Mouse (Mus musculus) forebrain, embryonic 13.5 days (tissue): ENCODE measurements around the gene Ripor3. TPM values are rescaled to one million over a fixed set of nuclear protein-coding genes. Genes with fewer than 3 reads are reported as not detected.

Source experiments
- ATAC-seq: fragments of 200-750 bp; cut with Nextera tagmentation; 2 replicates; pipeline ENCODE4 v1.8.0; 2017
- H3K27ac ChIP-seq: fragments of 300-500 bp; sonication (generic); 2 replicates; pipeline ENCODE4 v1.5.1; 2015; ENCODE audit warnings: inconsistent platforms, mild to moderate bottlenecking, moderate library complexity
- H3K27me3 ChIP-seq: fragments of 300-500 bp; sonication (generic); 2 replicates; pipeline ENCODE4 v1.6.1; 2015; ENCODE audit warnings: mild to moderate bottlenecking, inconsistent platforms
- H3K36me3 ChIP-seq: fragments of 300-500 bp; sonication (generic); 2 replicates; pipeline ENCODE4 v1.6.1; 2015; ENCODE audit warnings: mild to moderate bottlenecking, inconsistent platforms; ENCODE audit not compliant: poor library complexity, severe bottlenecking
- H3K4me1 ChIP-seq: fragments of 300-500 bp; sonication (generic); 2 replicates; pipeline ENCODE4 v1.6.1; 2015; ENCODE audit warnings: inconsistent platforms
- H3K4me2 ChIP-seq: fragments of 300-500 bp; sonication (generic); 2 replicates; pipeline ENCODE4 v1.6.1; 2015; ENCODE audit warnings: inconsistent platforms, mild to moderate bottlenecking, moderate library complexity
- H3K4me3 ChIP-seq: fragments of 300-500 bp; sonication (generic); 2 replicates; pipeline ENCODE4 v1.5.1; 2015; ENCODE audit warnings: mild to moderate bottlenecking, inconsistent platforms
- H3K9ac ChIP-seq: fragments of 300-500 bp; sonication (generic); 2 replicates; pipeline ENCODE4 v1.6.1; 2015; ENCODE audit warnings: mild to moderate bottlenecking, inconsistent platforms
- H3K9me3 ChIP-seq: fragments of 300-500 bp; sonication (generic); replicated peaks from 2 replicates; pipeline ENCODE4 v1.6.1; 2016; ENCODE audit warnings: inconsistent platforms
- WGBS: fragments of 180-500 bp; shearing (Covaris S2); methylation state at CpG from one replicate; pipeline ENCODE4 v1.1.7; 2015; 5-methylcytosine and 5-hydroxymethylcytosine counted together
- polyA plus RNA-seq: library from polyadenylated mRNA; unstranded; fragments of >200 nt; fragmentation: Nextera tagmentation; extraction: Ambion mirVana; gene quantifications from 2 replicates; pipeline ENCODE4 v1.2.1, GENCODE M21; 2015

The Ripor3 gene
- polyA plus RNA-seq, 1 experiment from 2014 or later = 0.19 TPM

GRCm38 (mm10) chr2:167978271-167978670 is 32.1 kb downstream of the Ripor3 start:
- Histone ChIP-seq H3K4me1 (no peaks in the 10 kb centered on the region), H3K27ac (no peak overlapping the region), H3K4me3 (no peak overlapping the region), H3K27me3 (no peaks in the 10 kb centered on the region), H3K36me3 (peaks cover 77% of the 10 kb centered on the region), H3K9me3 (no peaks in the 10 kb centered on the region), H3K4me2 (no peak overlapping the region), H3K9ac (no peak overlapping the region)
- WGBS = 99% methylated on average over 10 of the region's 10 CpGs
- no peak for ATAC-seq

GRCm38 (mm10) chr2:167975746-167976145 is 34.7 kb downstream of the Ripor3 start:
- Histone ChIP-seq H3K27me3 (no peaks in the 10 kb centered on the region), H3K4me2 (no peak overlapping the region), H3K4me3 (no peak overlapping the region), H3K27ac (no peak overlapping the region), H3K9me3 (no peaks in the 10 kb centered on the region), H3K36me3 (peaks cover 97% of the 10 kb centered on the region), H3K4me1 (no peaks in the 10 kb centered on the region), H3K9ac (no peak overlapping the region)
- 95% methylated on average over 12 of the region's 12 CpGs for WGBS
- ATAC-seq = no peak

GRCm38 (mm10) chr2:167972809-167973208 is 37.6 kb downstream of the Ripor3 start:
- WGBS = 44% methylated on average over 1 of the region's 1 CpGs
- H3K36me3 ChIP-seq = peaks cover 98% of the 10 kb centered on the region

GRCm38 (mm10) chr2:167972146-167972545 is 38.3 kb downstream of the Ripor3 start:
- H3K4me2 ChIP-seq = no peak overlapping the region
- no peak overlapping the region for H3K27ac ChIP-seq
- H3K4me3 ChIP-seq = no peak overlapping the region
- no peak for ATAC-seq
- H3K9me3 ChIP-seq = no peaks in the 10 kb centered on the region
- peaks cover 98% of the 10 kb centered on the region for H3K36me3 ChIP-seq
- 91% methylated on average over 5 of the region's 5 CpGs for WGBS
- peaks cover 7% of the 10 kb centered on the region; the same call in 1 of the 2 replicates for H3K4me1 ChIP-seq
- no peak overlapping the region for H3K9ac ChIP-seq
- no peaks in the 10 kb centered on the region for H3K27me3 ChIP-seq

More at GRCm38 (mm10) chr2:167972809-167973208, 37.6 kb downstream of the Ripor3 start:
- ATAC-seq = no peak
- Histone ChIP-seq H3K27ac (no peak overlapping the region), H3K9me3 (no peaks in the 10 kb centered on the region), H3K9ac (no peak overlapping the region), H3K4me1 (peaks cover 7% of the 10 kb centered on the region; the same call in 1 of the 2 replicates), H3K27me3 (no peaks in the 10 kb centered on the region), H3K4me3 (no peak overlapping the region), H3K4me2 (no peak overlapping the region)

GRCm38 (mm10) chr2:167969851-167970541 is 40.4 kb downstream of the Ripor3 start:
- Histone ChIP-seq H3K36me3 (peaks cover 98% of the 10 kb centered on the region), H3K4me1 (peaks cover 7% of the 10 kb centered on the region; the same call in 1 of the 2 replicates), H3K9ac (no peak overlapping the region), H3K27ac (peak overlapping the region; percentile 52), H3K27me3 (no peaks in the 10 kb centered on the region), H3K4me3 (no peak overlapping the region), H3K4me2 (no peak overlapping the region), H3K9me3 (no peaks in the 10 kb centered on the region)
- WGBS = 76% methylated on average over 10 of the region's 10 CpGs
- ATAC-seq = no peak

GRCm38 (mm10) chr2:167968504-167968903 is 41.9 kb downstream of the Ripor3 start:
- H3K9me3 ChIP-seq = no peaks in the 10 kb centered on the region
- peaks cover 98% of the 10 kb centered on the region for H3K36me3 ChIP-seq
- no peaks in the 10 kb centered on the region for H3K27me3 ChIP-seq
- H3K27ac ChIP-seq = no peak overlapping the region
- no peak overlapping the region for H3K9ac ChIP-seq
- peaks cover 7% of the 10 kb centered on the region; the same call in 1 of the 2 replicates for H3K4me1 ChIP-seq
- H3K4me2 ChIP-seq = no peak overlapping the region
- 93% methylated on average over 7 of the region's 7 CpGs for WGBS
- H3K4me3 ChIP-seq = no peak overlapping the region
- no peak for ATAC-seq

- H3K27me3 ChIP-seq = no peaks in the 10 kb centered on the region
- no peak overlapping the region for H3K4me3 ChIP-seq
- H3K9ac ChIP-seq = no peak overlapping the region
- H3K4me1 ChIP-seq = peaks cover 13% of the 10 kb centered on the region; the same call in 1 of the 2 replicates
- no peak overlapping the region for H3K27ac ChIP-seq
- peaks cover 79% of the 10 kb centered on the region for H3K36me3 ChIP-seq
- no peak overlapping the region for H3K4me2 ChIP-seq
- H3K9me3 ChIP-seq = no peaks in the 10 kb centered on the region
- WGBS = 91% methylated on average over 3 of the region's 3 CpGs
- no peak for ATAC-seq
Measured at GRCm38 (mm10) chr2:167965911-167966310, 44.5 kb downstream of the Ripor3 start.

GRCm38 (mm10) chr2:167964320-167964719 is 46.1 kb downstream of the Ripor3 start:
- Histone ChIP-seq H3K27me3 (no peaks in the 10 kb centered on the region), H3K4me3 (no peak overlapping the region), H3K27ac (no peak overlapping the region), H3K9me3 (no peaks in the 10 kb centered on the region), H3K4me2 (no peak overlapping the region), H3K36me3 (peaks cover 63% of the 10 kb centered on the region), H3K9ac (no peak overlapping the region), H3K4me1 (0 out of 2 replicates have a peak, but pooled peaks cover 11% of the 10 kb centered on the region)
- no peak for ATAC-seq
- 95% methylated on average over 9 of the region's 9 CpGs for WGBS

- WGBS = 93% methylated on average over 9 of the region's 9 CpGs
- H3K4me1 ChIP-seq = 0 out of 2 replicates have a peak, but pooled peaks cover 12% of the 10 kb centered on the region
Measured at GRCm38 (mm10) chr2:167963778-167964300, 46.6 kb downstream of the Ripor3 start.

GRCm38 (mm10) chr2:167963176-167963575 is 47.2 kb downstream of the Ripor3 start:
- 90% methylated on average over 4 of the region's 4 CpGs for WGBS
- no peak overlapping the region for H3K4me2 ChIP-seq
- H3K9me3 ChIP-seq = no peaks in the 10 kb centered on the region
- no peak overlapping the region for H3K27ac ChIP-seq
- no peak overlapping the region for H3K9ac ChIP-seq
- ATAC-seq = no peak
- H3K36me3 ChIP-seq = peaks cover 56% of the 10 kb centered on the region
- no peak overlapping the region for H3K4me3 ChIP-seq
- H3K4me1 ChIP-seq = peaks cover 18% of the 10 kb centered on the region
- H3K27me3 ChIP-seq = no peaks in the 10 kb centered on the region

More at GRCm38 (mm10) chr2:167963778-167964300, 46.6 kb downstream of the Ripor3 start:
- Histone ChIP-seq H3K27me3 (no peaks in the 10 kb centered on the region), H3K4me2 (no peak overlapping the region), H3K36me3 (peaks cover 58% of the 10 kb centered on the region), H3K27ac (no peak overlapping the region), H3K9me3 (no peaks in the 10 kb centered on the region), H3K9ac (no peak overlapping the region), H3K4me3 (no peak overlapping the region)
- ATAC-seq = no peak

GRCm38 (mm10) chr2:167962347-167962746 is 48.1 kb downstream of the Ripor3 start:
- no peak overlapping the region for H3K4me3 ChIP-seq
- peaks cover 50% of the 10 kb centered on the region for H3K36me3 ChIP-seq
- no peak overlapping the region for H3K9ac ChIP-seq
- no peaks in the 10 kb centered on the region for H3K9me3 ChIP-seq
- WGBS = 91% methylated on average over 6 of the region's 6 CpGs
- H3K27ac ChIP-seq = no peak overlapping the region
- no peaks in the 10 kb centered on the region for H3K27me3 ChIP-seq
- H3K4me2 ChIP-seq = no peak overlapping the region
- peaks cover 24% of the 10 kb centered on the region for H3K4me1 ChIP-seq
- no peak for ATAC-seq

- H3K27ac ChIP-seq = no peak overlapping the region
- H3K4me2 ChIP-seq = no peak overlapping the region
- no peak overlapping the region; the same call in 1 of the 2 replicates for H3K9ac ChIP-seq
- H3K36me3 ChIP-seq = peaks cover 32% of the 10 kb centered on the region
- WGBS = 86% methylated on average over 8 of the region's 8 CpGs
- H3K4me3 ChIP-seq = no peak overlapping the region
- no peaks in the 10 kb centered on the region for H3K27me3 ChIP-seq
- H3K4me1 ChIP-seq = peaks cover 24% of the 10 kb centered on the region
- no peak for ATAC-seq
- H3K9me3 ChIP-seq = no peaks in the 10 kb centered on the region
Measured at GRCm38 (mm10) chr2:167960584-167960983, 49.8 kb downstream of the Ripor3 start.
